Mouse (Mus musculus) ES-E14 (cell line): ENCODE measurements around the gene Cipc.

Experiments
- CHD2 ChIP-seq: IDR thresholded peaks from 2 replicates; pipeline ENCODE4 v1.6.1; 2014; ENCODE audit warnings: mild to moderate bottlenecking, low read depth, low read length, inconsistent platforms
- HCFC1 ChIP-seq: IDR thresholded peaks from 2 replicates; pipeline ENCODE4 v1.6.1; 2012; ENCODE audit warnings: low read length, inconsistent platforms, borderline replicate concordance; ENCODE audit not compliant: insufficient read depth
- ZC3H11A ChIP-seq: IDR thresholded peaks from 2 replicates; pipeline ENCODE4 v1.6.1; 2012; ENCODE audit warnings: low read depth, mild to moderate bottlenecking, inconsistent platforms, low read length, borderline replicate concordance
- ZNF384 ChIP-seq: IDR thresholded peaks from 2 replicates; pipeline ENCODE4 v1.6.1; 2012; ENCODE audit warnings: low read depth, low read length, inconsistent platforms

- TF ChIP-seq HCFC1 (no peak), CHD2 (no peak), ZNF384 (no peak), ZC3H11A (no peak)
Observed at GRCm38 (mm10) chr12:86930934-86931729, 15.7 kb upstream of the Cipc start.
